Mouse (Mus musculus) cerebellum, adult 2 months (tissue): ENCODE results near the gene Wnt3a.

Source experiments
- CTCF ChIP-seq: fragments of 200-500 bp; IDR thresholded peaks from 2 replicates; pipeline ENCODE4 v1.5.1; 2011; ENCODE audit warnings: low read depth, mild to moderate bottlenecking, control low read depth, low read length, moderate library complexity, borderline replicate concordance; ENCODE audit not compliant: insufficient read depth
- POLR2A ChIP-seq: fragments of 200-500 bp; IDR thresholded peaks from 2 replicates; pipeline ENCODE4 v1.6.1; 2011; ENCODE audit warnings: low read length, control low read depth, borderline replicate concordance; ENCODE audit not compliant: insufficient read depth

GRCm38 (mm10) chr11:59208153-59208831 lies 82.3 kb downstream of the Wnt3a start, which contains the start of gene 2310033P09Rik:
- TF ChIP-seq CTCF (no peak), POLR2A (peak; percentile 98)
